Mouse (Mus musculus) midbrain, embryonic 10.5 days (tissue): ENCODE results near the gene Pcna. TPM values are rescaled to one million over a fixed set of nuclear protein-coding genes. Genes with fewer than 3 reads are reported as not detected.
A peak's percentile ranks its signal among the peaks of the same experiment; 100 is the strongest.
"Not testable (repeated sequence)": the region's sequence is repeated elsewhere in the genome, so short reads cannot be mapped to it uniquely, and the experiment has no call there.

Experiments used
- DNase-seq: peaks from one replicate; pipeline ENCODE4 v3.0.0-alpha.2; 2017; ENCODE audit warnings: low spot score
- H3K27ac ChIP-seq: fragments of 300-500 bp; sonication (generic); replicated peaks from 2 replicates; pipeline ENCODE4 v1.5.1; 2016; ENCODE audit warnings: mild to moderate bottlenecking
- H3K27me3 ChIP-seq: fragments of 300-500 bp; sonication (generic); 2 replicates; pipeline ENCODE4 v1.6.1; 2016; ENCODE audit warnings: low read depth, mild to moderate bottlenecking; ENCODE audit not compliant: poor library complexity, severe bottlenecking
- H3K36me3 ChIP-seq: fragments of 300-500 bp; sonication (generic); 2 replicates; pipeline ENCODE4 v1.6.1; 2016; ENCODE audit warnings: mild to moderate bottlenecking, moderate library complexity
- H3K4me1 ChIP-seq: fragments of 300-500 bp; sonication (generic); 2 replicates; pipeline ENCODE4 v1.6.1; 2016
- H3K4me3 ChIP-seq: fragments of 300-500 bp; sonication (generic); 2 replicates; pipeline ENCODE4 v1.5.1; 2016; ENCODE audit warnings: mild to moderate bottlenecking, moderate library complexity
- H3K9me3 ChIP-seq: fragments of 300-500 bp; sonication (generic); replicated peaks from 2 replicates; pipeline ENCODE4 v1.6.1; 2016; ENCODE audit warnings: mild to moderate bottlenecking
- WGBS: fragments of 180-500 bp; shearing (Covaris S2); methylation state at CpG from one replicate; pipeline ENCODE4 v1.1.7; 2016; 5-methylcytosine and 5-hydroxymethylcytosine counted together
- polyA plus RNA-seq: library from polyadenylated mRNA; unstranded; fragments of >200 nt; fragmentation: Nextera tagmentation; extraction: Ambion mirVana; gene quantifications from 2 replicates; pipeline ENCODE4 v1.2.1, GENCODE M21; 2016

The Pcna gene
- 383 and 428 TPM in 2 replicates for polyA plus RNA-seq

DNA sequence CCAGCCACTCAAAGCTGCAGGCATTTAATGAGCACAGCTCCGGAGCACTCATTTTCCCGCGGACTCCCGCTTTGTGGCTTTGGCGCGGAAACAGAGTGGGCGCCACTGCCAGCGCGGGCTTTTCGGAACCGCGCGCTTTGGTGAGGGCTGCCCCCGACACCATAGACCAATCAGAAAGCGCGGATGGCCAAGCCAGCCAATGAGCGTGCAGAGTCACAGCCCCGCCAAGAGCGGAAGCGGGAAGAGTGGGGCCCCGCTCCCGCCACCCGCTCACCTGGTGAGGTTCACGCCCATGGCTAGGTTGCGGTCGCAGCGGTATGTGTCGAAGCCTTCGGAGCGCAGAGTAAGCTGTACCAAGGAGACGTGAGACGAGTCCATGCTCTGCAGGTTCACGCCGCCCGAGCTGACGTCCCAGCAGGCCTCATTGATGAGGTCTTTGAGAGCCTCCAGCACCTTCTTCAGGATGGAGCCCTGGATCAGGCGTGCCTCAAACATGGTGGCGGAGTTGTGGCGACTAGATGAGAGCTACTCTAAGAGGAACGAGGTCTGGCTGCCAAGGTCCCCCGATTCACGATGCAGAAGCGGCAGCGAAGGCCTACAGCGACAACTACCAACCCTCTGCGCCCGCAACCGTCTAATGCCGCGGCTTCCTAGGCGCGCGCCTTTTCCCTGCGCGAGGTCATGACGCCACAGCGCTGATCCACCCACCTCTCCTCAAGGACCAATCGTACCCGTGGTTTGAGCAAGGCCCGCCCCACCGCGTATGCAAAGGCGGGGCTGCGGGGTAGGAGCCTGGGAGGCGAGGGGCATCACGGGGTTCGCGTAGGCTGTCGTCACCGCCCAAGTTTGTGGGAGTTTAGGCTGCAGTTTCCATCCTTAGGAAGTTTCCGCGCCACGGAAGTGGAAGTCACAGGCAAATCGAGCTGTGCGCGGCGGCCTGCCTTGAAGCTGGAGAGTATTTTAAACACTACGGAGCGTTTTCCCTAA lies at the start of gene Pcna:
TSS of gene Pcna (minus strand) at position 773 of the 987 bp plus-strand sequence.
- peak within 1 kb of the TSS; percentile 72 for H3K4me3 ChIP-seq
- no peaks in the 10 kb centered on the region for H3K9me3 ChIP-seq
- under 1% methylated on average over 79 of the region's 79 CpGs for whole genome bisulfite sequencing

GRCm38 (mm10) chr2:132301436-132301835 lies 48.3 kb upstream of the Pcna start:
- H3K36me3 ChIP-seq, result peaks cover 98% of the 10 kb centered on the region
- DNase-seq, result no peak
- WGBS, result 92% methylated on average over 4 of the region's 4 CpGs
- no peaks in the 10 kb centered on the region for H3K4me1 ChIP-seq
- H3K4me3 ChIP-seq, result no peak overlapping the region
- H3K27ac ChIP-seq, result no peak overlapping the region
- no peaks in the 10 kb centered on the region for H3K27me3 ChIP-seq
- no peaks in the 10 kb centered on the region for H3K9me3 ChIP-seq

More for the DNA sequence above, at the start of gene Pcna:
- peaks cover 53% of the 10 kb centered on the region for H3K4me1 ChIP-seq
- peak; percentile 97 for DNase-seq
- H3K27me3 ChIP-seq, result no peaks in the 10 kb centered on the region
- H3K27ac ChIP-seq, result peak within 1 kb of the TSS; percentile 91
- H3K36me3 ChIP-seq, result peaks cover 35% of the 10 kb centered on the region

DNA sequence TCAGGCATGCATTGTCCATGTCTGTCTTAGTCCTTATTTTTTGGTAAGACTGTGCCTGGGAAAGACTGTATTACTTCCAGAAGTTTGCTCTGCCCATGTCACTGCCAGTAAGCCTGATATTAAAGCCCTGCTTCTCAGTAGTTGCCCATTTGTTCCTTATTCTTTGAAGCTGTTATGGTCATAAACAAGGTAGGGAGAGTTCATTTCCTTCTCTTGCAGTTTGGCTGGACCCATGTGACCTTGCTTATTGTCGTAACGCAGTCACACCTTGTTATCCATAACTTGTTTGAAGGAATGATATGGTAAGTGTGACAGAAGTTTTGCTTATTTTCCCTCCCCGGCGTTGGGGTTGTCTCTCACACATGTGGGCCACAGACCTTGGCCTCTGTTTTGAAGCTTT lies 45.1 kb upstream of the Pcna start:
- Histone ChIP-seq H3K9me3 (no peaks in the 10 kb centered on the region), H3K27ac (no peak overlapping the region), H3K4me3 (no peak overlapping the region), H3K27me3 (no peaks in the 10 kb centered on the region), H3K36me3 (peaks cover 98% of the 10 kb centered on the region), H3K4me1 (no peaks in the 10 kb centered on the region)
- 93% methylated on average over 4 of the region's 4 CpGs for whole genome bisulfite sequencing
- no peak for DNase-seq

DNA sequence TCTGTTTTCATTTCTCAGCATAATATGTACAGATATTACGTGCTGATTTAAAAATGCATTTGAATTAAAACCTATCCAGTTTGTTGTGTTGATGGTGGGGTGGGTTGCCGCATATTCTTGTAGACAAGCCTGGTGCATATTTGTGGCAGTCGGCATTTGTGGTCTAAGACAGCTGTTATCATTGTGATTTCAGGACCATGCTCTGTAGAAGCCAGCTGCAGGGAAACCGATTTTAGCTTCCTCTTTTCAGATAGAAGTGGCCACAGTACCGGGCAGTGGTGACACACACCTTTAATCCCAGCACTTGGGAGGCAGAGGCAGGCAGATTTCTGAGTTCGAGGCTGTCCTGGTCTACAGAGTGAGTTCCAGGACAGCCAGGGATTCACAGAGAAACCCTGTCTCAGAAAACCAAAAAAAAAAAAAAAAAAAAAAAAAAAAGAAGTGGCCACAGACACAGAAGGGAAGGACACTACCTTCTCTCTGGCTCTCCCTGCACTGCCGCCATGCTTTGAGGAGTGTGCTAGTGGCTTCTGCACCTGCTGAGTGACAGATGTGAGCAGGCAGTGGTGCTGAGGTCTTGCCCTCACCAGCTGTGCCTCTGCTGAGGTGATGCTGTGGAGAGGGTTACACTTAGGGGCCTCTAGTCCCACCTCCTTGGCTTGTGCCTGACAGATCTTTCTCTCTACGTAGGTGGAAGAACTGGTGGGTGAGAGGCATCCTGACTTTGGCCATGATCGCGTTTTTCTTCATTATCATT lies 40.8 kb upstream of the Pcna start:
- no peak overlapping the region for H3K4me3 ChIP-seq
- H3K9me3 ChIP-seq, result no peaks in the 10 kb centered on the region
- peaks cover 60% of the 10 kb centered on the region for H3K36me3 ChIP-seq
- H3K4me1 ChIP-seq, result peaks cover 18% of the 10 kb centered on the region
- H3K27me3 ChIP-seq, result no peaks in the 10 kb centered on the region
- 94% methylated on average over 10 of the region's 10 CpGs for WGBS
- no peak for DNase-seq
- no peak overlapping the region for H3K27ac ChIP-seq

DNA sequence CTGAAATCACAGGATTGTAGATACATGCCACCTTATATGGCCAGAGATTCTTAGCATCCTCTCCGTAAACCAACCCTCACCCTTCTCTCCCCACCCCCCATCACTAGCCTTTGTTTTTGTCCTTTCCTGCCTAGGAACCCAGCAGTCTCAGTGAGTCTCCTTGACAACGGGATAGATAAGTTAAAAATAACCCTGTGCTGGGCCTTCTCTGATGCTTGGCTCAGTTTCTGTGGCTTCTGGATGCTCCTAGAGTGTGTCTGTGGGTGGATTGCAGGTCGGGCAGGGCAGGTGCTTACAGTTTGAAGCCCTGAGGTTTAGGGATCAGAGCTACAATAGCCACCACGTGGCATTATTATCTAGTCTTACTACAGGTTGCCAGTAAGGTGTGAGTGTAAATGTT lies 39.0 kb upstream of the Pcna start:
- H3K27me3 ChIP-seq, result no peaks in the 10 kb centered on the region
- 38% methylated on average over 4 of the region's 4 CpGs for WGBS
- H3K27ac ChIP-seq, result peak overlapping the region; percentile 55

GRCm38 (mm10) chr2:132291265-132291664 lies 38.2 kb upstream of the Pcna start:
- H3K4me1 ChIP-seq, result peaks cover 18% of the 10 kb centered on the region
- H3K9me3 ChIP-seq, result peaks cover 8% of the 10 kb centered on the region
- H3K27ac ChIP-seq, result peak overlapping the region; percentile 55
- H3K27me3 ChIP-seq, result no peaks in the 10 kb centered on the region
- 63% methylated on average over 3 of the region's 3 CpGs for WGBS
- peaks cover 38% of the 10 kb centered on the region for H3K36me3 ChIP-seq
- H3K4me3 ChIP-seq, result no peak overlapping the region
- no peak for DNase-seq

More for the DNA sequence above, 39.0 kb upstream of the Pcna start:
- Histone ChIP-seq H3K9me3 (peaks cover under 1% of the 10 kb centered on the region), H3K4me3 (no peak overlapping the region), H3K4me1 (peaks cover 18% of the 10 kb centered on the region), H3K36me3 (peaks cover 42% of the 10 kb centered on the region)
- no peak for DNase-seq

- Histone ChIP-seq H3K27me3 (no peaks in the 10 kb centered on the region), H3K4me1 (peaks cover 18% of the 10 kb centered on the region), H3K27ac (peak overlapping the region; percentile 55), H3K4me3 (no peak overlapping the region), H3K36me3 (peaks cover 35% of the 10 kb centered on the region), H3K9me3 (peaks cover 8% of the 10 kb centered on the region)
- no peak for DNase-seq
- WGBS, result 79% methylated on average over 6 of the region's 6 CpGs
These were observed 37.7 kb upstream of the Pcna start for GRCm38 (mm10) chr2:132290808-132291207.

DNA sequence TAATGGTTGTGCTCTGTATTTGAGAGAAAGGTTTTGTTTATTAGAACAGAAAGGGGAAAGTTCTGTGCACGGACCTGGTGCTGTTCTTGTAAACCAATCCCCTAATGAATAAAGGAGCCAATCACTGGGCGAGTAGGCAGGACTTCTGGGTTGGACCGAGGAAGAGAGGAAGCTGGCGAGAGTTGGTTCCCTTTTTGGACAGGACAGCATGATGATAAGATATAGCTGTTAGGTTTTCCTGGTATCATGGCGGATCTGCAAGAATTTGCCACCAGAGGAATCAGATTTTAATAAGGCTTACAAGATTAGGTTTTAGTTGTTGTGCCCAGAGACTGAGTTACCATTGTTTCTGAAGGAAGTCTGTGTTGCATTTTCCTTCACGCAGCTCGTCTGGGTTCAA lies 36.1 kb upstream of the Pcna start:
- DNase-seq, H3K27me3 ChIP-seq, H3K4me3 ChIP-seq, H3K27ac ChIP-seq, H3K9me3 ChIP-seq: not testable (repeated sequence)
- Histone ChIP-seq H3K4me1 (peaks cover 18% of the 10 kb centered on the region), H3K36me3 (peaks cover 23% of the 10 kb centered on the region)
- 87% methylated on average over 5 of the region's 7 CpGs for WGBS

- no peaks in the 10 kb centered on the region for H3K27me3 ChIP-seq
- peaks cover 8% of the 10 kb centered on the region for H3K9me3 ChIP-seq
- DNase-seq, result no peak
- H3K27ac ChIP-seq, result no peak overlapping the region
- 88% methylated on average over 9 of the region's 9 CpGs for whole genome bisulfite sequencing
- peaks cover 10% of the 10 kb centered on the region; the same call in 1 of the 2 replicates for H3K36me3 ChIP-seq
- peaks cover 34% of the 10 kb centered on the region for H3K4me1 ChIP-seq
- H3K4me3 ChIP-seq, result no peak overlapping the region
These were observed 33.4 kb upstream of the Pcna start for GRCm38 (mm10) chr2:132286376-132287076.

- not testable (repeated sequence) for H3K9me3 ChIP-seq, H3K4me3 ChIP-seq, DNase-seq, H3K27ac ChIP-seq, H3K27me3 ChIP-seq
- 94% methylated on average over 5 of the region's 5 CpGs for WGBS
- Histone ChIP-seq H3K36me3 (peaks cover 16% of the 10 kb centered on the region), H3K4me1 (peaks cover 32% of the 10 kb centered on the region)
These were observed 32.6 kb upstream of the Pcna start for GRCm38 (mm10) chr2:132285722-132286121.

GRCm38 (mm10) chr2:132284492-132285139 lies 31.5 kb upstream of the Pcna start:
- peaks cover 21% of the 10 kb centered on the region for H3K36me3 ChIP-seq
- no peak overlapping the region for H3K4me3 ChIP-seq
- peaks cover 8% of the 10 kb centered on the region for H3K9me3 ChIP-seq
- no peaks in the 10 kb centered on the region for H3K27me3 ChIP-seq
- 85% methylated on average over 12 of the region's 12 CpGs for WGBS
- H3K4me1 ChIP-seq, result peaks cover 37% of the 10 kb centered on the region
- no peak overlapping the region for H3K27ac ChIP-seq
- no peak for DNase-seq
